ENCODE assay signal across 9 mouse cellular contexts in genomic region chr1:58195541-58195940, GRCm38 (mm10). TPM values are rescaled to one million over a fixed set of nuclear protein-coding genes. Genes with fewer than 3 reads are reported as not detected.
DNase-seq lines count a peak whose midpoint lies in the region; ATAC-seq lines count a peak whose summit lies in the region.
"Had no signal": no experiment of that assay in that cellular context is flagged by ENCODE, and none has a peak within 500 bp of the region (broad histone marks: within the 10 kb centered on the region; RNA-seq: fewer than 3 reads in every experiment).

No protein-coding gene starts in this region.

- H3K4me2 ChIP-seq in heart, embryonic 12.5 days: peak overlapping the region; percentile 30; the same call in 1 of the 2 replicates
- peak overlapping the region; percentile 31; the same call in 1 of the 2 replicates for H3K4me2 ChIP-seq in liver, embryonic 13.5 days
- H3K4me2 ChIP-seq in forebrain, embryonic 16.5 days (ENCODE audit: low read length): no peak overlapping the region

- H3K4me3 ChIP-seq in heart, embryonic 12.5 days: no peak overlapping the region
- H3K4me3 ChIP-seq in liver, embryonic 13.5 days (replicated peaks): no peak overlapping the region
- no peak overlapping the region for H3K4me3 ChIP-seq in forebrain, embryonic 16.5 days (replicated peaks; ENCODE audit: low read length)

- H3K36me3 ChIP-seq in heart, embryonic 12.5 days: no peaks in the 10 kb centered on the region
- no peaks in the 10 kb centered on the region for H3K36me3 ChIP-seq in liver, embryonic 13.5 days
- H3K36me3 ChIP-seq in forebrain, embryonic 16.5 days (ENCODE audit: control insufficient read depth, insufficient read depth): no peaks in the 10 kb centered on the region

- H3K4me1 ChIP-seq in heart, embryonic 12.5 days (replicated peaks): peaks cover 11% of the 10 kb centered on the region; the same call in 1 of the 2 replicates
- no peaks in the 10 kb centered on the region for H3K4me1 ChIP-seq in liver, embryonic 13.5 days (replicated peaks)
- peaks cover 10% of the 10 kb centered on the region for H3K4me1 ChIP-seq in forebrain, embryonic 16.5 days (replicated peaks; ENCODE audit: control insufficient read depth, insufficient read depth, low read length)

- H3K27ac ChIP-seq in heart, embryonic 12.5 days (ENCODE audit: poor library complexity, severe bottlenecking): no peak overlapping the region
- H3K27ac ChIP-seq in liver, embryonic 13.5 days: no peak overlapping the region
- no peak overlapping the region for H3K27ac ChIP-seq in forebrain, embryonic 16.5 days (ENCODE audit: low read length)

- H3K9me3 ChIP-seq in heart, embryonic 12.5 days (replicated peaks): no peaks in the 10 kb centered on the region
- H3K9me3 ChIP-seq in liver, embryonic 13.5 days (replicated peaks): no peaks in the 10 kb centered on the region
- H3K9me3 ChIP-seq in forebrain, embryonic 16.5 days (ENCODE audit: control insufficient read depth, low read length): no peaks in the 10 kb centered on the region

- ATAC-seq in heart, embryonic 12.5 days (ENCODE audit: insufficient number of reproducible peaks, low FRiP score): no peak
- no peak for ATAC-seq in liver, embryonic 13.5 days (ENCODE audit: low read depth)
- ATAC-seq in forebrain, embryonic 16.5 days: no peak

- 19% methylated on average over 10 of the region's 10 CpGs for WGBS in heart, embryonic 12.5 days
- 9% methylated on average over 10 of the region's 10 CpGs for WGBS in liver, embryonic 13.5 days (ENCODE audit: insufficient replicate concordance)
- whole genome bisulfite sequencing in forebrain, embryonic 16.5 days: 22% methylated on average over 10 of the region's 10 CpGs

- H3K27me3 ChIP-seq in heart, embryonic 12.5 days (replicated peaks): 0 out of 2 replicates have a peak, but pooled peaks cover 3% of the 10 kb centered on the region
- no peaks in the 10 kb centered on the region for H3K27me3 ChIP-seq in liver, embryonic 13.5 days
- H3K27me3 ChIP-seq in forebrain, embryonic 16.5 days (replicated peaks; ENCODE audit: control insufficient read depth, insufficient read depth, low read length): no peaks in the 10 kb centered on the region

- H3K9ac ChIP-seq in heart, embryonic 12.5 days: no peak overlapping the region
- H3K9ac ChIP-seq in liver, embryonic 13.5 days: no peak overlapping the region
- H3K9ac ChIP-seq in forebrain, embryonic 16.5 days (replicated peaks; ENCODE audit: low read depth, low read length): no peak overlapping the region

- no peak for DNase-seq in heart, postnatal 36 days
- DNase-seq in ZHBTc4 (ENCODE audit: low read depth, low spot score): peak; percentile 14
- peak; percentile 1 for DNase-seq in liver, embryonic 13.5 days
- peak; percentile 49 to 56 for DNase-seq in spleen, postnatal 36 days (ENCODE audit: low spot score in 2 of 2)
- DNase-seq in gastrocnemius, adult 8-10 months (ENCODE audit: low spot score in 2 of 2): no peak
- DNase-seq in cerebellum, adult 11-12 months: no peak
- DNase-seq: embryo, embryonic 11 days had no signal

- intact Hi-C loops in heart, postnatal 36 days (cut with DNase I): no loop called here

RNA-seq across cellular contexts. Expression of gene Aox4, which starts 14.7 kb away (rescaled TPM):
- 0.14 and 0.27 TPM in 2 replicates for polyA plus RNA-seq in heart, embryonic 12.5 days (2016; fragmentation: Nextera tagmentation; extraction: Ambion mirVana)
- total RNA-seq in heart, postnatal 36 days (2021): not detected
- polyA plus RNA-seq in liver, embryonic 13.5 days (2015; fragmentation: Nextera tagmentation; extraction: Ambion mirVana): 0.27 and 0.31 TPM in 2 replicates
- not detected for total RNA-seq in gastrocnemius, adult 8-10 months (2022)
- 2.1 TPM in 2 replicates for polyA plus RNA-seq in forebrain, embryonic 16.5 days (2015; fragmentation: Nextera tagmentation; extraction: Ambion mirVana)

Comparison
In these comparisons a context has a peak if more than half of its experiments do, and no peak if none do; other contexts are left out.
1. DNase-seq: peak in ZHBTc4 (single experiment), liver, embryonic 13.5 days (single experiment) and spleen, postnatal 36 days (2 of 2); none in heart, postnatal 36 days (0 of 2), gastrocnemius, adult 8-10 months (0 of 2) and cerebellum, adult 11-12 months (single experiment).